Mouse (Mus musculus) urinary bladder, postnatal 14 days (tissue): ENCODE results near the gene Osbp2.
A peak's percentile ranks its signal among the peaks of the same experiment; 100 is the strongest.

Experiments
- DNase-seq: peaks from one replicate; pipeline ENCODE4 v3.0.0; 2021; ENCODE audit warnings: low spot score

Gene Osbp2

GRCm38 (mm10) chr11:3862661-3863453 lies 846 bp downstream of the Osbp2 start:
- DNase-seq: no peak

GRCm38 (mm10) chr11:3860361-3860760 lies 3.3 kb downstream of the Osbp2 start:
- DNase-seq: no peak

GRCm38 (mm10) chr11:3859778-3860177 lies 3.9 kb downstream of the Osbp2 start:
- no peak for DNase-seq

GRCm38 (mm10) chr11:3857902-3858301 lies 5.8 kb downstream of the Osbp2 start:
- DNase-seq: no peak

- DNase-seq: no peak
Observed at GRCm38 (mm10) chr11:3855846-3856245, 7.9 kb downstream of the Osbp2 start.

- no peak for DNase-seq
Observed at GRCm38 (mm10) chr11:3854156-3854555, 9.5 kb downstream of the Osbp2 start.

GRCm38 (mm10) chr11:3853481-3854034 lies 10.1 kb downstream of the Osbp2 start:
- no peak for DNase-seq

- no peak for DNase-seq
Observed at GRCm38 (mm10) chr11:3853031-3853430, 10.7 kb downstream of the Osbp2 start.

- no peak for DNase-seq
Observed at GRCm38 (mm10) chr11:3851872-3852271, 11.8 kb downstream of the Osbp2 start.

GRCm38 (mm10) chr11:3850746-3851277 lies 12.9 kb downstream of the Osbp2 start:
- no peak for DNase-seq

GRCm38 (mm10) chr11:3850315-3850614 lies 13.4 kb downstream of the Osbp2 start:
- no peak for DNase-seq

GRCm38 (mm10) chr11:3849469-3850314 lies 14.0 kb downstream of the Osbp2 start:
- no peak for DNase-seq

GRCm38 (mm10) chr11:3846351-3846750 lies 17.4 kb downstream of the Osbp2 start:
- no peak for DNase-seq

GRCm38 (mm10) chr11:3843943-3844734 lies 19.6 kb downstream of the Osbp2 start:
- DNase-seq: no peak

- DNase-seq: no peak
Observed at GRCm38 (mm10) chr11:3835271-3835670, 28.4 kb downstream of the Osbp2 start.

GRCm38 (mm10) chr11:3834421-3835098 lies 29.1 kb downstream of the Osbp2 start:
- DNase-seq: peak; percentile 37

GRCm38 (mm10) chr11:3833544-3834420 lies 29.9 kb downstream of the Osbp2 start:
- no peak for DNase-seq

- DNase-seq: peak; percentile 56
Observed at GRCm38 (mm10) chr11:3832193-3832901, 31.4 kb downstream of the Osbp2 start.

GRCm38 (mm10) chr11:3829736-3830135 lies 34.0 kb downstream of the Osbp2 start:
- no peak for DNase-seq

- no peak for DNase-seq
Observed at GRCm38 (mm10) chr11:3824138-3824537, 39.6 kb downstream of the Osbp2 start.
